Mouse (Mus musculus) megakaryocyte, adult 5-6 weeks (primary cell): ENCODE measurements around the gene Myo1h. TPM values are rescaled to one million over a fixed set of nuclear protein-coding genes. Genes with fewer than 3 reads are reported as not detected.

Experiments
- ATAC-seq: 2 replicates; pipeline ENCODE4 v1.8.0; 2016; ENCODE audit warnings: mild to moderate bottlenecking, inconsistent platforms; ENCODE audit not compliant: poor library complexity, severe bottlenecking
- total RNA-seq, 2 experiments: library from RNA; stranded (forward) in 1 of 2; stranded (reverse) in 1 of 2; fragments of 153-499, 151-499 nt in 1 of 2; fragments of 221-1000, 200-1000 nt in 1 of 2; gene quantifications; 2 replicates each; pipeline versions ENCODE4 v1.2.3 to v1.2.4; 2015 to 2017

Myo1h gene
- total RNA-seq, 2 experiments from 2014 or later: 8.6 to 12.5 TPM

DNA sequence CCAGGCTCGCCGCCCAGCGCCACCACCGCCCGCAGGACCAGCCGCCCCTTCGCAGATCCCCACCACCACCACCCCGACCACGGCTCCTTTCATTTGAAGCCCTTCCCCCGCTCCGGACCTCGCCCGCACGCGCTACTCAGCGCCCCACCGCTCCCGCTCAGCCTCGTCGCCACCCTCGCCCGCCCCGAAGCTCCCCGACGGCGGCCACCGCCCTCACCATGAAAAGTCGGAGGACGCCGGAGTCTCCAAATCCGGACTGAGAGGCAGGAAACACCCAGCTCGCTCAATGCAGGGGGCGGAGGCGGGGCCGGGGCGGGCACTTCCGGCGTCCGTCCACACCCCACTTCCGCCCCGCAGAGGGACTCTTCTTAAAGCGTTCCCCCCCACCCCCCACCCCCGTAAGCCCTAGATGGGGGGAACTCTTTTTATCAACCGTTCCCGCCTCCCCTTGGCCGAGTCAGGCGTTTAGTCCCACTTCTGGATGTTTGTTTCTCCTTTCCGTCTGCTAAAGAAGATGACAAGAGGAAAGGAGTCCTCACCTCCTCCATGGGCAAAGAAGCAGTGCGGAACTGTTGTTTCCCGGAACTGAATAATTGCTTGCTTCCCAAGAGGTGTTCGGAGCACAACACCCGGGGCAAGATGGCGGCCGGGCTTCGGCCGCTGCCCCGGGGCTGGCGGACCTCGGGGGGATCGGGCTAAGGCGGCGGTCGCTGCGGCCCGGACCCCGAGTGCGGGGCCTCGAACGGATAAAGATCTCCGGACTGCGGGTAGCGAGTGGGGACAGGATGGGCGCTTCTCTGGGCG lies 91.4 kb downstream of the Myo1h start, which contains the start of the genes Kctd10 and Ube3b:
Kctd10 (minus strand) TSS at position 300 of the 804 bp plus-strand sequence.
Ube3b (plus strand) TSS at position 399 of the 804 bp plus-strand sequence.
- peak; percentile 77 for ATAC-seq

DNA sequence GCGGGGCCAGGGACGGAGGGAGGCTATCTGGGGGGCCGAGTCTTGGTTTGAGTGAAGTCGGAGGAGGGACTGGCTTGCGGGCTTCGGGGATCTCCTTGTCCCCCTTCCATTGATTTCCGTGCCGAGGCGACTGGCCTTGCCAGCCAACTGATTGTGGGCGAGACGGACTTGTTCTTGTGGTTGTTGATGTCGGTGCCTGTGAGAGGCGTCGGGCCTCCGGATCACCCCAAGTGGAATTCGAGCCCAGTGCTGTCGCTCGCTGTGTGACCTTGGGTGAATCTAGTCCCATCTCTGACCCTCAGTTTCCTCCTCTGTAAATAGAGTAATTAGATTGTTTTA lies 92.0 kb downstream of the Myo1h start:
- no peak for ATAC-seq

DNA sequence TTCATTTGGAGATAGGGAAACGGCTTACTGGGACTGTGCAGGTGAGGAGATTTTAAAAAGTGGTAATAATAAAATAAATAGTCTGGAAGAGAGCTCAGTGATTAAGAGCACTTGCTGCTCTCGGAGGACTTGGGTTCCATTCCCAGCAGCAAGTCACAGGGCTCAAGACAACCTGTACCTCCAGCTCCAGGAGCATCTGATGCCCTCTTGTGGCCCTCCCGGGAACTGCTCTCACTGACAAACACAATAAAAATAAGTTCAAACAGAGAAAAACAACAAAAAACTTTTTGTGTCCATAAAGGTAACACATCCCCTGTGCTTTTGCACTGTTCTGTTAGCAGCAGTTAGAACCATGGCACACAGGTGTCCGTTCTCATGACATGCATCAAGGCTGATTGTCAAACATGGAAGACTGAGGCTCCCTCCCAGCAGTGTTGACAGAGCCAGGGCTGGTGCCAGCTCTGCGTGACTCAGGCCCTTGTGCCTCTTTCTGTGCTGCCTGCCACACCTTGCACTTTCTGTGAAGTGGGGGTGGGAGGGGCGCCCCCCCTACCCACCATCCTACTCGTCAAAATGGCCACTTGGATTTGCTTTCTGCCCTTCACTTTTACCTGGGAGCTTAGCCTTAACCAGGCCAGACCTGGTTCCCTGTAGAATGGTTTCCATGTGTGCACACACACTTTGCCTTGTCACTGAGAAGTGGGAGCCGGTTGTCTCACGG lies 94.4 kb downstream of the Myo1h start:
- no peak for ATAC-seq

DNA sequence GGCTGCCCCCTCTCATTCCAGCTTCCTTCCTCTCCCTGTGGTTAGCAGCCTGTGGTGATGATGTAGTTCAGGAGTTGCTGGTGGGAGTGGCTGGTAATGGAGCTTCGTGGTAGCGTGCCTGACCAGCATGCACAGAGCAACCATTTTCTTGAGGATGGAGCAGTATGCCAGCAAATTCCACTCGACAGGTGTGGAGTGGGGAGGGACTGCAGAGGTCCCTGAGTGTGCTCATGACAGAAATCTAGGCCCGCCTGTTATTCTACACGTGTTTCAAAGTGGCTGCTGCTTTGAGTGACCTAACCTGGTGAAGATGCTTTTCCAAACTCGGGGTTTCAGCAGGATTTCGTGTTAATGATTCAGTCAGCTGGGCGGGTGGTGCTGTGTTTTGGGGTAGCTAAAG lies 95.5 kb downstream of the Myo1h start:
- no peak for ATAC-seq

DNA sequence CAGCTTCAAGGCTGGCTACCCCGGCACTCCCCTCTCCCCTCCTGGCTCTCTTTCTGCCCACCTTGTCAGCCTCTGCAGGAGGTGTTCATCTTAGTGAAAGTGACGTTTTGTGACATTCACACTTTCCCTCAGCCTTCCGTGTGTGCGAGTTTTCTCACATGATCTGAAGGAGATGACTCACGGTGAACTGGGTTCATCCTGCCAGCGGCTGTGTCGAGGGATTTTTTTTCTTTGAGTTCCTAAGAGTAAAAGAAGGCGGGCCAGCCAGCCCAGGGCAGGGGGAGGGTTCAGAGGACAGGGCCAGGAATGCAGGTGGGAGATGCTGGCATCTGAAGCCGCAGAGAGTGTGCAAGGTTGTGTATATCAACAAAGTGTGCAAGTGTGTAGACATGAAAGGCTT lies 104.2 kb downstream of the Myo1h start:
- ATAC-seq: no peak

DNA sequence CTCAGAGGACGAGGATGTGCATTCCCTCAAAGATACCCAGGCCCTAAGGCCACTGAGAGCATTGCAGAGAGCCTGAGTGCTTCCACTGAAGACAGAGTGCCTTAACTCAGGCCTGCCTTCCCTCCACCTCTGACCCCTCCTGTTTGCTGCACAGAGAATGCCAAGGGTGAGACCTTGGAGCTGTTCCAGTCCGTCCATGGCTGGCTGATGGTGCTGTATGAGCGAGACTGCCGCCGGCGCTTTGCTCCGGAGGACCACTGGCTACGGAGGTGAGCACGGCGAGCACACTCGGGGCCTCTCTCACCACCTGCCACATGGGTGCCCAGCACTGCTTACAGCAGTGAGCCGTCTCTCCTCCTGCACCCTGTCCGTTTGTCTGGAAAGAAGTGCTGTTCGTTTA lies 117.6 kb downstream of the Myo1h start:
- no peak for ATAC-seq

DNA sequence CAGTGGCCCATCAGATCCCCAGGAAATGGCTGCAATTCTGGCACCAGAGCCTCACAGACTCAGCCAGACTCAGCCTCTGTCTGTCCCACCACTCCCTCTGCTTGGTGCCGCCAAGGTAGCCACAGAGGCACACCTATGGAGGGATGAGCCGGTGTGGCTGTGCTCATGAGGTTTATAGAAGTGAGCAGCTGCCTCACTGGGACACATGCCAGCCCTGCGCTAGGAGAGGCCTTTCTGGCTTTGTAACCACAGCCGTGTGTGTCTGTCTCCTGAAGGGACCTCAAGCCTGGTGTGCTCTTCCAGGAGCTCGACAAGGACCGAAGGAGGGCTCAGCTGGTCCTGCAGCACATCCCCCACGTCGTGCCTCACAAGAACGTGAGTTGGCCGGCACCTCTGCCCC lies 118.3 kb downstream of the Myo1h start:
- no peak for ATAC-seq

DNA sequence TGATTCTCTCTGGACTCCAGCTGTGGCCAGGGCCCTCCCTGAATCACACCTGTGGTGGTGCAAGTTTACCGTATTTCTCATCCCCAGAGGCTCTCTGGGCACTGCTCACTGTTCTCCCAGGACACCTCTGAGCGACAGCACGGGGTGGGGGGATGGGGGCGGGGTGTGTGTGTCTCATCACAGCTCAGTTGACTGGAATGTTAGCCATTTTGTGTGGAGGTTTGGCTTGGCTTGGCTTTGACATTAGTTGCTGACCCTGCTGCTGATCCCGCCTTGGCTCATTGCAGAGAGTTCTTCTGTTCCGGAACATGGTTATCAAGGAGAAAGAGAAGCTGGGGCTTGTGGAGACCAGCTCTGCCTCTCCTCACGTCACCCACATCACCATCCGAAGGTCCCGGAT lies 118.8 kb downstream of the Myo1h start:
- ATAC-seq: no peak

DNA sequence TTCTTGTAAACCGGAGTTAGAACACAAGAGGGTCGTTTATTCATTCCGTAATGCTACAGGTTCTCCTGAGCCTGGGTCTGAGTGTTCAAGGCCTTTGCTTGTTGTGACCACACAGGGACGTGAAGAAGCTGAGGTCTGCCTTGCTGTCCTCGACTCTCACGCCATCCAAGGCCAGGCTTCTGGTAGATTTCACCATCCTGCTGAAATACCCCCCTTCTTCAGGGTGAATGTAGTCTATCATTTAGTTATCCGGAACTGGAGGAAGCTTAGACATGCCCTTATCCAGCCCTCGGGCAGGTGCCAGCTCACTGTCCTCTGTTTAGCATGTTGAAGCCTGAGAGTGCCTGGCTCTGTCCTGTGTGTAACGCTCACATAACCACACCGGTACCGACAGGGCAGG lies 119.9 kb downstream of the Myo1h start:
- no peak for ATAC-seq

DNA sequence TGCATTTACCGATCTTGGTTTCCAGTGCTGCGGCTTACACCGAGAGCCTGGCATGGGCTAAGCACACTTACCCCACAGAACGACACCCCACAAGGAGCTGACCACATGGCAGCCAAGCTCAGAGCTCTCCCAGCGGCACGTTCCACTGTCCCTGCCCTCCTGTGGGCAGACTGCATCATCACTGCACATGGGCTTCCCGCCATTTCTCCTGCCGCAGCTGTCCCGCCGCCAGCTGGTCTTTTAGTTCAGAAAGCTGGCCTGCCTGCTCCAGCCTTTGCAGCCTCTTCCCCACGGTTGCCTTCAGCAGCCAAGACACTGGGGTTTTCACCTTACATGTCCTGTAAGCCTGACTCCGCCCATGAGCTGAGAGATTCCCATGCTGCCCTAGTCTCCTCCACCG lies 121.5 kb downstream of the Myo1h start:
- no peak for ATAC-seq

DNA sequence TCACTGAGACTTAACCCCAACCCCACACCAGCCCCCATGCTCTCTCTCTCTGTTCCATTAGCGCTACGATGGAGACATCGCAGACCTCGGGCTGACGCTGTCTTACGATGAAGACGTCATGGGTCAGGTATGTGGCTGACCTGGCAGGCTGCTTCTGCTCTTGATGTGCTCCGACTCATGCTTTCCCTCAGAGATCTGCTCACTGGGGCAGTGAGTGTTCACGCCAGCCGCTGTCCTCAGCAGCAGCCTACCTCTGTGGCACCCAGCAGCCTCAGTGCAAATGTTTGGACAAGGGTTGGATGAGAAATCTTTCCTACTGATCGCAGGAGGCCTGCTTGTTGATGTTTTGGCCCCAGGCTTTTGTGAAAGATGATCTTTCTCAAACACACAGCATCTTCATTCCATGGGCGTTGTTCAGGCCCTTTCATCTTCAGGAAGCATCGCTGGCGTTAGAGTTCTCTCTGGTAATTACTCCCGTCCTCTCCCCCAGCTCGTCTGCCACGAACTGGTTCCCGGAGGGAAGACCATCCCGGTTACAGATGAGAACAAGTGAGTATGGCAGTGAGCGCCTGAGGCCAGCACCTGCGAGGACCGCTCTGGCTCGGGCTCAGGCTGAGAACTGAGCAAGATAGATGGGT lies 123.5 kb downstream of the Myo1h start:
- ATAC-seq: no peak

DNA sequence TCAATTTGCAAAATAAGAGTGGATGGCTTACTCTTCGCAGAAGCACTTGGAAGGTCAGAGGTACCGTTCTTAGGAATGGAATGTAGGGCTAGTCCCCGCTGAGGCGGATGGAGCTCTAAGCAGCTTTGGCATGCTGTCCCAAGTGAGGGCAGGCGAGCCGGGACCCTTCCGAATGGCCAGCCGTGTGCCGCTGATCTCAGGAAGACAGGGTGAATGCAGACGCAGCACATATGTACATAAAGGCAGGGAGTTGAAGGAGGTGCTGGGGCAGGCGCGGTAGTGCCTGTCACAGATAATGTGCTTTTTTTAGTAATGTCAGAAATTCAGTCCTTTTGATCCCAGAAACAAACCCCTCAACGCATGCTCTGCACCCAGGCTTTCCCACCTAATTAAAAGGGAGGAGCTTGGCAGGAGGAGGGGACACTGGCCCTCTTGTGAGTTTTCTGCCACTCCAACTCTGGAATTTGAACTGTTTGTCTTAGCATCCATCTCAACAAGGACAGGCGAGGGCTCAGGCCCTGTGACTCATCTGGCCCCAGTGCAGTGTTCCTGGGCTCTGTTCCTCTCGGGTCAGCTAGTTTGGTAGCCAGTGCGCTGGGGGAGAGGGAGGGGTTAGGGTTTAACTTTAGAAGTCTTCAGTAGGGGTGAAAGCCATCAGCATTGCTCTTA lies 124.2 kb downstream of the Myo1h start:
- ATAC-seq: no peak

Other genes with a start within 250 kb of the Myo1h start
- 2.8 and 7.2 TPM in 2 replicates for gene Usp30, start 223.7 kb upstream of the Myo1h start, total RNA-seq (2015)
- 3.5 and 4.7 TPM in 2 replicates for gene Usp30, start 223.7 kb upstream of the Myo1h start, total RNA-seq (2017)
- gene Svop, start 197.6 kb upstream of the Myo1h start, total RNA-seq (2015): not detected in 2 replicates
- not detected in 2 replicates for gene Svop, start 197.6 kb upstream of the Myo1h start, total RNA-seq (2017)
- gene Alkbh2, start 160.9 kb upstream of the Myo1h start, total RNA-seq (2015): 3.0 and 3.2 TPM in 2 replicates
- 1.4 and 1.6 TPM in 2 replicates for gene Alkbh2, start 160.9 kb upstream of the Myo1h start, total RNA-seq (2017)
- 3.0 and 3.1 TPM in 2 replicates for gene Ung, start 158.8 kb upstream of the Myo1h start, total RNA-seq (2015)
- 6.1 and 9.7 TPM in 2 replicates for gene Ung, start 158.8 kb upstream of the Myo1h start, total RNA-seq (2017)
- gene Acacb, start 142.6 kb upstream of the Myo1h start, total RNA-seq (2015): 0.02 and 0.05 TPM in 2 replicates
- gene Acacb, start 142.6 kb upstream of the Myo1h start, total RNA-seq (2017): 0.07 TPM in 1 of 2 replicates, not detected in the other
- gene Foxn4, start 15.4 kb upstream of the Myo1h start, total RNA-seq (2015): not detected in 2 replicates
- not detected in 2 replicates for gene Foxn4, start 15.4 kb upstream of the Myo1h start, total RNA-seq (2017)
- gene Kctd10, start 91.3 kb downstream of the Myo1h start, total RNA-seq (2015): 30.2 and 32.5 TPM in 2 replicates
- gene Kctd10, start 91.3 kb downstream of the Myo1h start, total RNA-seq (2017): 89.8 and 106 TPM in 2 replicates
- 23.7 and 27.3 TPM in 2 replicates for gene Ube3b, start 91.4 kb downstream of the Myo1h start, total RNA-seq (2015)
- gene Ube3b, start 91.4 kb downstream of the Myo1h start, total RNA-seq (2017): 17.5 and 19.3 TPM in 2 replicates
- 2.0 and 2.5 TPM in 2 replicates for gene Mmab, start 154.9 kb downstream of the Myo1h start, total RNA-seq (2015)
- 3.6 and 4.2 TPM in 2 replicates for gene Mmab, start 154.9 kb downstream of the Myo1h start, total RNA-seq (2017)
- 4.2 and 4.4 TPM in 2 replicates for gene Mvk, start 155.1 kb downstream of the Myo1h start, total RNA-seq (2015)
- 5.7 and 7.3 TPM in 2 replicates for gene Mvk, start 155.1 kb downstream of the Myo1h start, total RNA-seq (2017)